Mouse (Mus musculus): Measurements from ENCODE around the gene Csf2rb. TPM values are rescaled to one million over a fixed set of nuclear protein-coding genes. Genes with fewer than 3 reads are reported as not detected.
"Not testable (repeated sequence)": the region's sequence is repeated elsewhere in the genome, so short reads cannot be mapped to it uniquely, and the experiment has no call there.

Gene Csf2rb
- total RNA-seq (2017) = 52.3 to 134 TPM (median 103 TPM) in 3 replicates

GRCm38 (mm10) chr15:78325671-78326339 lies at the start of gene Csf2rb:
TSS of gene Csf2rb (plus strand) at chr15:78325752.
- ATAC-seq (replicated peaks; ENCODE audit: insufficient number of reproducible peaks, low FRiP score, low TSS enrichment, poor library complexity, severe bottlenecking) = peak; percentile 77

GRCm38 (mm10) chr15:78278308-78278707 lies 47.2 kb upstream of the Csf2rb start:
- peak; percentile 52 for ATAC-seq (replicated peaks; ENCODE audit: insufficient number of reproducible peaks, low FRiP score, low TSS enrichment, poor library complexity, severe bottlenecking)

GRCm38 (mm10) chr15:78287941-78288340 lies 37.6 kb upstream of the Csf2rb start:
- no peak for ATAC-seq (replicated peaks; ENCODE audit: insufficient number of reproducible peaks, low FRiP score, low TSS enrichment, poor library complexity, severe bottlenecking)

GRCm38 (mm10) chr15:78289775-78290174 lies 35.8 kb upstream of the Csf2rb start:
- ATAC-seq (replicated peaks; ENCODE audit: insufficient number of reproducible peaks, low FRiP score, low TSS enrichment, poor library complexity, severe bottlenecking) = not testable (repeated sequence)

GRCm38 (mm10) chr15:78293228-78293627 lies 32.3 kb upstream of the Csf2rb start:
- not testable (repeated sequence) for ATAC-seq (replicated peaks; ENCODE audit: insufficient number of reproducible peaks, low FRiP score, low TSS enrichment, poor library complexity, severe bottlenecking)

- ATAC-seq (replicated peaks; ENCODE audit: insufficient number of reproducible peaks, low FRiP score, low TSS enrichment, poor library complexity, severe bottlenecking) = no peak
Observed at GRCm38 (mm10) chr15:78293716-78294115, 31.8 kb upstream of the Csf2rb start.

- 0 out of 2 replicates have a peak, but pooled peaks have one; percentile 13 for ATAC-seq (replicated peaks; ENCODE audit: insufficient number of reproducible peaks, low FRiP score, low TSS enrichment, poor library complexity, severe bottlenecking)
Observed at GRCm38 (mm10) chr15:78298558-78298957, 27.0 kb upstream of the Csf2rb start.

DNA sequence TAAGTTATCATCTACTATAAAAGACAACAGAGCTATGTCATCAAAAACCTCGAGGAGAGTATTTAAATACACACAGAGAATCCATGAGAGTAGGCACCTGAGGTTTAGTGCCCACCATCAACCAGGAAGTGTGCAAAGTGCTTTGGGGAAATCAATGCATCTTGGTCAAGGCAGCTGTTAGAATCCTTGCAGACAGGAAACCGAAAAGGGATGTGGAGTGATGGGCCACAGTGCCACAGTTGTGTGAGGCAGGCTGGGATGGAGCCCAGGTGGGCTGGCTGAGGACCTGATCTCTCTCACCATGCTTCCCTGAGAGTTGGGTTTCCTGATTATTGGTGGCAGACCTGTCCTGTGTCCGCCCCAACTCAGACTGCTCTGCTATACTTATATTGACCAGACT lies 25.9 kb upstream of the Csf2rb start:
- no peak for ATAC-seq (replicated peaks; ENCODE audit: insufficient number of reproducible peaks, low FRiP score, low TSS enrichment, poor library complexity, severe bottlenecking)

DNA sequence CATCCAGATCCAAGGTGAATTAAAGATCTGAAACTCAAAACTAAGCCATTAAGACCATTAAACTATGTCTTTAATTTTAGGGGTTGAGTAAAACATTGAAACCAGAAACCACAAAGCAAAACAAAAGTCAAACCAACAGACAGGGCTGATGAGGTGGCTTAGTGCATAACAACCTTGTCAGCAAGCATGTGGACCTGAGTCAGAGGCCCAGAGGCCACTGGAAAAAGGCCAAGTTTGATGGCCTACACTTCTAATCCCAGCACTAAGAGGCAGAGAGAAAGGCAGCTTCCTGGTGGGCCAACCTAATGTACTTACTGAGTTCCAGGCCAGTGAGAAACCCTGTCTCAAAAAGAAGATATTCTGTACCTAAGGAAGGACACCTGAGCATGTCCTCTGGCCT lies 24.8 kb upstream of the Csf2rb start:
- no peak for ATAC-seq (replicated peaks; ENCODE audit: insufficient number of reproducible peaks, low FRiP score, low TSS enrichment, poor library complexity, severe bottlenecking)

DNA sequence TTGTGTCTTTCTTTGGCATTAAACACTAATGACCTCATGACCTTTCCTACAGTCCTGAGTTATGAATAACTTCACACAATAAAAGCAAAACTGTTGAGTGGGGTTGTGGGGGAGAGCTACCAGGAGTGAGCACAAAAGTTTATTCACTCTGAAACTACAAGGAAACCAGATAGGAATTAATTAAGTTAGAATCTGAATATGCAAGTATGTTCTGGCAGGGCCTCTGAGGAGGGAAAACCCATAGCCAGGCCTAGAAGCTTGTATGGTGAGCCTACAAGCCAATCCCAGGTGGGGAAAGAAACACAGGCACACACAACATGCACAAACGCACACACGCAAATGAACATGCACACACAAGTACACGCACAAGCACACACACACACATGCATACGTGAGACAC lies 22.8 kb upstream of the Csf2rb start:
- ATAC-seq (replicated peaks; ENCODE audit: insufficient number of reproducible peaks, low FRiP score, low TSS enrichment, poor library complexity, severe bottlenecking) = no peak

DNA sequence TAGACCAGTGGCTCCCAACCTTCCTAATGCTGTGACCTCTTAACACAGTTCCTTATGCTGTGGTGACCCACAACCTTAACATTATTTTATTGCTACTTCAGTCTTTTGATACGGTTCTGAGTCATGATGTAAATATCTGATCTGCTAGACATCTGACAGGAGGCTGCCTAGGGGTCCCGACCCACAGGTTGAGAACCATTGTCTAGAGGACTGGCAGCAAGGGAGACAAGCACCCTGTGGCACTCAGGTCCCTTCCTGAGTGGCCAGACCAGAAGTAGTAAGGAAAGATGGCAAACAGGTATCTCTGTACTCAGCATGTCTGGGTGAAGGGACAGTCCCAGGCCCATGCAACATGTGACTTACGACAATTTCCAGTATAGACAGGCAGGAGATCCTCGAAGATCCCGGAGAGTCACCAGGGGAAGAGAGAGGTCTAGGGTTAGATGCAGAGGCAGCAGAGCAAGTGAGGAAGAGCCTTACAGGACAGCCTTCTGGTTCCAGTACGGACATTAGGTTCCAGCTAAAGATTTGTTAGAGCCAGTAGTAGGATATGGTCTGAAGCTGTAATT lies 21.8 kb upstream of the Csf2rb start:
- no peak for ATAC-seq (replicated peaks; ENCODE audit: insufficient number of reproducible peaks, low FRiP score, low TSS enrichment, poor library complexity, severe bottlenecking)

- ATAC-seq (replicated peaks; ENCODE audit: insufficient number of reproducible peaks, low FRiP score, low TSS enrichment, poor library complexity, severe bottlenecking) = peak; percentile 71
Observed at GRCm38 (mm10) chr15:78305341-78305933, 20.1 kb upstream of the Csf2rb start, which contains the start of gene Csf2rb2. TSS of gene Csf2rb2 (minus strand) at chr15:78305721.

- no peak for ATAC-seq (replicated peaks; ENCODE audit: insufficient number of reproducible peaks, low FRiP score, low TSS enrichment, poor library complexity, severe bottlenecking)
Observed at GRCm38 (mm10) chr15:78309865-78310264, 15.7 kb upstream of the Csf2rb start.

DNA sequence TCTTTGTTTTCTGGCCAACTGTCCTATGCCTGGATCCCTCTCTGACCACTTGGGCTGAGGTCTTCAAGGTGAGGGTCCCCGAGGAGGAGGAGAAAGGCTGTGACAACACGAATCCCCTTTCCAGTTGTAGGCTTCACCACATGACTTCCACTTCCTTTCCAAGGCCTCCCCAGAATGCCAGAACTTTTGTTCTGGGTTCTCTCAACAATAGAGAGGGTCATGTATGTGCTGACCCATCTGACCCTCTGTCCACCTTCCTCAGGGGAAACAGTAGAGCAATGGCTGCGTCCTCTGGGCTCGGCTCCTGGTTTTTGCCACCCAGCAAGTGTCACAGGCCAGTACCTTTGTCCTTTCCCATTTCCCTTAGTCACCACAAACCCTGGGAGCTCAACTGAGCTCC lies 14.6 kb upstream of the Csf2rb start:
- no peak for ATAC-seq (replicated peaks; ENCODE audit: insufficient number of reproducible peaks, low FRiP score, low TSS enrichment, poor library complexity, severe bottlenecking)

DNA sequence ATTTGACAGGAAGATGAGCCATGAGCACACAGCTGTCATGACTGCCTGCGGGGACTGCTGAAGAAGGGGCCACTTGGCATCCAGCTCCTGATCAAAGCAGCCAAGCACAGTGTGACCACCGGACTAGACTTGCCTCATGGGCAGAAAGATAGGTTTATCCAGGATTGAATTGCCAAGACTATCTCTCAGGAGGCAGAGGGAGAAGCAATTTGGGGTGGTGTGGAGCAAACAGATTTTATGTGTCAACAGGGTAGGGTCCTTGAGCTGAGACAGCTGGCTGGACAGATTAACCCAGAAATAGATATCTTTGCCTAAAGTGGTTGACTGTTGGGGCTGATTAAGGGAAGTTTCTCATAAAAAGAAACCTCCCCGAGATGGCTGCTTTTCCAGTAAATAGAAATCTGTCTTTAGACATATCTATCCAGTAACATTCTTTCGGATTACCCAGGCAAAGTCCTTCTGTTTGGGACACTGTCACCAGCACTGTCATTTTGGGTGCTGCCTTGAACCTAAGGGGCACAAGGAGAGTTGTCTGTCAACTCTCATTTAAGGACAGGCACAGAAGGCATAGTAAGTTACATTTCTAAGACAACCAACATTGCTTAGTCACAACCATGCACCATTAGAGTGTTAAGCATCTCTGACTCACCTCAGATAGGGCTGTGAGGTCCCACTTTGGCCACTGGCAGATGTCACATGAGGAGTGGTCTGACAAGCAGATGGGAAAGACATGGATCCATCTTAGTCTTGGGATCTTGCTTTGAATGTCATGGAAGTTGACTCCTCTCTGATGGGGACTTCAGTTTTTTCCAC lies 12.9 kb upstream of the Csf2rb start:
- ATAC-seq (replicated peaks; ENCODE audit: insufficient number of reproducible peaks, low FRiP score, low TSS enrichment, poor library complexity, severe bottlenecking) = peak; percentile 34; the same call in 1 of the 2 replicates

DNA sequence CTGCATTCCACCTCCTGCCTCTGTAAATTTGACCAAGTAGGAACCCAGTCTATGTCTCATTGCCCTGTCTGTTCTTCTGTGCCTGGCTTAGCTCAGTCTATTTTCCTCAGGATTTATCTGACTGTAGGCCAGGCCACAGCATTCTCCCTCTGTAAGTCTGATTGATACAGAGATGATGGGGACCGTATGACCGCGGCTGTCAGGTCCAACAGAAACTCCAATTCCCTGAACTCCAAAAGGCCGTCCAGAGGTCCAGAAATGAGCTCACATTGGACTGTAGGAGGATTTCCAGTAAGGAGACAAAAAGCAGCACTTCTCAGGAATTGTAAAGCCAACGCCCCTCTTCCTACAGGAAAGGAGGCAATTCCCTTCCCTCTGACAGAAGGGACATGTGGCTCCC lies 11.9 kb upstream of the Csf2rb start:
- not testable (repeated sequence) for ATAC-seq (replicated peaks; ENCODE audit: insufficient number of reproducible peaks, low FRiP score, low TSS enrichment, poor library complexity, severe bottlenecking)

DNA sequence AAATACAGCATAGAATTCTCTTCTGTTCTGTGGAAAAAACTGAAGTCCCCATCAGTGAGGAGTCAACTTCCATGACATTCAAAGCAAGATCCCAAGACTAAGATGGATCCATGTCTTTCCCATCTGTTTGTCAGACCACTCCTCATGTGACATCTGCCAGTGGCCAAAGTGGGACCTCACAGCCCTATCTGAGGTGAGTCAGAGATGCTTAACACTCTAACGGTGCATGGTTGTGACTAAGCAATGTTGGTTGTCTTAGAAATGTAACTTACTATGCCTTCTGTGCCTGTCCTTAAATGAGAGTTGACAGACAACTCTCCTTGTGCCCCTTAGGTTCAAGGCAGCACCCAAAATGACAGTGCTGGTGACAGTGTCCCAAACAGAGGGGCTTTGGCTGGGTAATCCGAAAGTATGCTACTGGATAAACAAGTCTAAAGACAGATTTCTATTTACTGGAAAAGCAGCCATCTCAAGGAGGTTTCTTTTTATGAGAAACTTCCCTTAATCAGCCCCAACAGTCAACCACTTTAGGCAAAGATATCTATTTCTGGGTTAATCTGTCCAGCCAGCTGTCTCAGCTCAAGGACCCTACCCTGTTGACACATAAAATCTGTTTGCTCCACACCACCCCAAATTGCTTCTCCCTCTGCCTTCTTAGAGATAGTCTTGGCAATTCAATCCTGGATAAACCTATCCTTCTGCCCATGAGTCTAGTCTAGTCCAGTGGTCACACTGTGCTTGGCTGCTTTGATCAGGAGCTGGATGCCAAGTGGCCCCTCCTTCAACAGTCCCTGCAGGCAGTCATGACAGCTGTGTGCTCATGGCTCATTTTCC lies 7.0 kb upstream of the Csf2rb start:
- not testable (repeated sequence) for ATAC-seq (replicated peaks; ENCODE audit: insufficient number of reproducible peaks, low FRiP score, low TSS enrichment, poor library complexity, severe bottlenecking)

GRCm38 (mm10) chr15:78320825-78321496 lies 4.6 kb upstream of the Csf2rb start:
- peak; percentile 78 for ATAC-seq (replicated peaks; ENCODE audit: insufficient number of reproducible peaks, low FRiP score, low TSS enrichment, poor library complexity, severe bottlenecking)
